Mouse (Mus musculus): ENCODE results near the gene Plcd3.

DNA sequence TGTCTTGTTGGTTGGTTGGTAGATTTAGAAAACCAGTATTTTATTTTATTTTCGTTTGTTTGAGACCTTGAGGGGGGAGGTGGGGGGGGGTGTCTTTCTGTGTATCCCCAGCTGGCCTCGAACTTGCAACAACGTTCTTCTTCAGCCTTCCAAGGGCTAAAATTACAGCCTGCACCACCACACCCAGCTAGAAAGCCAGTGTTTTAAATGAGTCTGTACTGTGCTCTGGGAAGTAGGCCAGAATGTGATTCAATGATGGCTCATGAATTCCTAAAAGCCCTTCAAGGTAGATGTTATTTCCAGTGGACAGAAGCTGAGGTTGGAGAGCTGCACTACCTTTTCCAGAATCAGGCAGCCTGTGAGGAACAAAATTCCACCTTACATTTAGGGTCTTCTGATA is 32.8 kb upstream of the Plcd3 start:
- no peak for TF ChIP-seq CTCF (IDR thresholded peaks at IDR 0.05)
- no peak for TF ChIP-seq EP300 (IDR thresholded peaks at IDR 0.05)
